Mouse (Mus musculus) bone marrow, adult 2 months (tissue): ENCODE data around the gene Gramd1b. TPM values are rescaled to one million over a fixed set of nuclear protein-coding genes. Genes with fewer than 3 reads are reported as not detected.

Source experiments
- H3K27ac ChIP-seq: fragments of 200-500 bp; 2 replicates; pipeline ENCODE4 v1.5.1; 2012; ENCODE audit warnings: low read depth, mild to moderate bottlenecking, control low read depth, inconsistent platforms, low read length; ENCODE audit not compliant: control insufficient read depth, poor library complexity, insufficient read depth
- H3K4me1 ChIP-seq: fragments of 200-500 bp; 2 replicates; pipeline ENCODE4 v1.6.1; 2011; ENCODE audit warnings: low read length; ENCODE audit not compliant: control insufficient read depth, insufficient read depth
- H3K4me3 ChIP-seq: fragments of 200-500 bp; replicated peaks from 2 replicates; pipeline ENCODE3; 2011; ENCODE audit warnings: mild to moderate bottlenecking, low read depth, low read length, control low read depth; ENCODE audit not compliant: control insufficient read depth
- CTCF ChIP-seq: fragments of 200-500 bp; IDR thresholded peaks from 2 replicates; pipeline ENCODE4 v1.5.1; 2011; ENCODE audit warnings: low read length, control low read depth; ENCODE audit not compliant: control insufficient read depth, insufficient read depth
- POLR2A ChIP-seq: fragments of 200-500 bp; IDR thresholded peaks from 2 replicates; pipeline ENCODE4 v1.6.1; 2011; ENCODE audit warnings: low read depth, mild to moderate bottlenecking, control low read depth, low read length, borderline replicate concordance; ENCODE audit not compliant: control insufficient read depth
- WGBS: fragments of 180-500 bp; shearing (Covaris S2); methylation state at CpG from one replicate; pipeline ENCODE4 v1.1.7; 2018; 5-methylcytosine and 5-hydroxymethylcytosine counted together
- polyA plus RNA-seq: library from polyadenylated mRNA; stranded (reverse); fragments of >200 nt; gene quantifications from 2 replicates; pipeline ENCODE4 v1.2.4, GENCODE M21; 2011; ENCODE audit warnings: low replicate concordance; ENCODE audit not compliant: missing spikeins, insufficient read depth, insufficient read length

The Gramd1b gene
- polyA plus RNA-seq, 1 experiment = 15.8 TPM

GRCm38 (mm10) chr9:40269880-40270279, 261.3 kb downstream of the Gramd1b start:
- TF ChIP-seq POLR2A (no peak), CTCF (no peak)
- 41% methylated on average over 8 of the region's 8 CpGs for WGBS
- H3K4me3 ChIP-seq = no peak overlapping the region

GRCm38 (mm10) chr9:40269103-40269861, 261.9 kb downstream of the Gramd1b start, which contains the start of gene Scn3b:
TSS of gene Scn3b (plus strand) at chr9:40269217.
- Histone ChIP-seq H3K27ac (no peak within 1 kb of the TSS), H3K4me1 (peaks cover 1% of the 10 kb centered on the region; the same call in 1 of the 2 replicates), H3K4me3 (no peak within 1 kb of the TSS)
- TF ChIP-seq CTCF (no peak), POLR2A (no peak)
- WGBS = 1% methylated on average over 42 of the region's 42 CpGs

More at GRCm38 (mm10) chr9:40269880-40270279, 261.3 kb downstream of the Gramd1b start:
- Histone ChIP-seq H3K27ac (no peak overlapping the region), H3K4me1 (peaks cover 1% of the 10 kb centered on the region; the same call in 1 of the 2 replicates)

- WGBS = 4% methylated on average over 4 of the region's 4 CpGs
- TF ChIP-seq CTCF (no peak), POLR2A (no peak)
Observed at GRCm38 (mm10) chr9:40268748-40269102, 262.5 kb downstream of the Gramd1b start.

DNA sequence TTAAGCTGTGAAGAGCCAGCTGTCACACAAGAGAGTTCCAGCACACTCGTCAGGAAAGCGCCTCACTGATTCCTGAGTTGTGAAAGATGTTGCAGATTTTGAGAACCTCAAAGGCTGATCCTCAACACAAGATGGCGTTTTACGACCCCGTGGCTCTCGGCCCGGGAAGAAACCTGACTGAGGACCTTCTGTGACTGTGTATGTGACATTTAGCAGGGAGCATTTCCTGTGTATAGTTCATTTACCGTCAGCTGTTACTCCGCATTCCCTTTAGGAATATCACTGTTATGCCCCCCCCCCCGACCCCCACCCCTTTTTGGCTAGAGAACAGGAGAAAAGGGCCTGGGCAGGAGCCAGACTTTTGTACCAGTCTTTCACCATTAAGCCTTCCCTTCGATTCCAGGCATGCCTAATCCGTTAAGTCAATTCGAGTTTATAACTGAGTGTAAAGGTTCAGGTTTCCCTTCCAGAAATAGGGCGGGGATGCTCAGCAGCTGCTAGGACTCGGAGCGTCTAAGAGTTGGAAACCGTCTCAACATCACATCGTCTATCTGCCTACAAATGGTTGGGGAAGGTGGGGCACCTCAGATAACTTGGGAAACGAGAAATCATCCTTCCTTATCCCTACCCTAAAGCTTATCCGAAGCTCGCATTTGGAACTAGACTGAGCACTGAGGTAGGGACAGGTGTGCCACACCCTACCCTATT, 263.0 kb downstream of the Gramd1b start:
- 23% methylated on average over 21 of the region's 21 CpGs for WGBS
- no peak overlapping the region for H3K4me3 ChIP-seq

More at GRCm38 (mm10) chr9:40268748-40269102, 262.5 kb downstream of the Gramd1b start:
- peaks cover 1% of the 10 kb centered on the region; the same call in 1 of the 2 replicates for H3K4me1 ChIP-seq
- no peak overlapping the region for H3K27ac ChIP-seq
- no peak overlapping the region for H3K4me3 ChIP-seq

DNA sequence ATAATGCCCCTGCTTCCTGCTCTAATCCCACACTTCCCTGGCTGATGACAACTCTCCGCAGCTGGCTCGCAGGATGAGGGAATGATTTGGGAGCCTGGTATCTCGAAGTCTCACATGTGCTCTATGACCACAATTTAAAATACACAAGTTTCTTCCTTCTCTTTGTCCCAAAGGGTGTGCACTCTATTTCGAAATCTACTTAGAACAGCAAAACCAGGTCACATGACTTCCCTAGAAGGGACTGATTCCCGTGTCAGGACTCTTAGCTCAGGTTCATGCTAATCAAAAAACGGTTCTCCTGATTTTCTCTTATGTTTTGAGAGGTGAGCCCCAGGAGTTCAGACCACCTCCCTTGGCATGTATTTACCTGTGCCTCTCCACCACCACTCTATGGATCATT, 267.3 kb downstream of the Gramd1b start:
- H3K4me1 ChIP-seq = no peaks in the 10 kb centered on the region
- TF ChIP-seq POLR2A (no peak), CTCF (no peak)
- WGBS = 15% methylated on average over 6 of the region's 6 CpGs
- H3K27ac ChIP-seq = no peak overlapping the region
- no peak overlapping the region for H3K4me3 ChIP-seq

More for the DNA sequence above, 263.0 kb downstream of the Gramd1b start:
- H3K4me1 ChIP-seq = peaks cover 1% of the 10 kb centered on the region; the same call in 1 of the 2 replicates
- TF ChIP-seq CTCF = no peak
- no peak for TF ChIP-seq POLR2A
- H3K27ac ChIP-seq = no peak overlapping the region

GRCm38 (mm10) chr9:40252459-40252858, 278.7 kb downstream of the Gramd1b start:
- no peak overlapping the region for H3K27ac ChIP-seq
- TF ChIP-seq CTCF (no peak), POLR2A (no peak)
- no peak overlapping the region for H3K4me3 ChIP-seq
- 48% methylated on average over 3 of the region's 3 CpGs for WGBS
- no peaks in the 10 kb centered on the region for H3K4me1 ChIP-seq

DNA sequence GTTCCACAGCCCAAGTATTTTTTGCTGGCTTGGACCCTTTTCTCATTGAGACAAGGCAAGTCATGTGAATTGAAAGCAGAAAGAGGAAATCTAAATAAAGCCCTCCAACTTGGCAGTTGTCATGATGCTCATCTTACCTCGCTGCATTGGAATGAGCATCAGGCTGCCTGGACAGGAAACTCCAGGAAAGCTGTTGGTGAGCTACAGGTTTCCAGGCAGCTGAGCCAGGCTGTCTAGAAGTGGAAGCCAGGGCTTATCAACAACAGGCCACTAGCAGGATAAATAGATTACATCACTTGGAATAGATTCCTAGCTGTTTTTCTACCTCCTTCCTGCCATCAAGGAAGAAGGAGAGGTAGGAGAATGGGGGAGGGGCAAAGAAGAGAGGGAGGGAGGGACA, 282.1 kb downstream of the Gramd1b start:
- no peak overlapping the region for H3K4me3 ChIP-seq
- WGBS = 58% methylated on average over 1 of the region's 1 CpGs
- TF ChIP-seq POLR2A (no peak), CTCF (no peak)
- H3K4me1 ChIP-seq = no peaks in the 10 kb centered on the region
- H3K27ac ChIP-seq = no peak overlapping the region

DNA sequence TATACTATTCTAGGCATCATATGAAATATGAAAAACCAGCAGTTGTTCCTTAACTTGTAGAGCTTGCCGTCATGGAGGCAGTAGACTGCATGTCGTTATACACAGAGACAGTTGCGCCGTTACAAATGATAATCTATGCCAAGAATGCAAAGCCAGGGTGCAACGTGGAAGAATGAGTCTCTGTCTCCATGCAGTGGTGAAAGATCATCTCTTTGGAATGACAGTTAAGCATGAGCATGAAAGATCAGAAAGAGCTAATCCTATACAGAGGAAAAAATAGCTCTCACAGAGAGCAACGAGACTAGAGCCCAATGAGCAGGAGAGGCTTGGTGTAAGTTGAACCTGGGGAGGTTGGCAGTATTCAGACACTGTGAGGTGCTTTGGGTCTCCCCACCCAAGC, 284.5 kb downstream of the Gramd1b start:
- 82% methylated on average over 6 of the region's 6 CpGs for WGBS
- H3K4me3 ChIP-seq = no peak overlapping the region
- H3K4me1 ChIP-seq = no peaks in the 10 kb centered on the region
- no peak overlapping the region for H3K27ac ChIP-seq
- TF ChIP-seq POLR2A (no peak), CTCF (no peak)
